Mouse (Mus musculus): ENCODE results near the gene Gm21887. TPM values are rescaled to one million over a fixed set of nuclear protein-coding genes. Genes with fewer than 3 reads are reported as not detected.
A peak's percentile ranks its signal among the peaks of the same experiment; 100 is the strongest.
"Not testable (repeated sequence)": the region's sequence is repeated elsewhere in the genome, so short reads cannot be mapped to it uniquely, and the experiment has no call there.

Gene Gm21887
- polyA plus RNA-seq, 1 experiment = 528 TPM

GRCm38 (mm10) chrX:169989691-169990631 is 19.5 kb upstream of the Gm21887 start:
- not testable (repeated sequence) for H3K4me3 ChIP-seq (replicated peaks; ENCODE audit: extremely low read depth, low read depth, low read length); H3K4me1 ChIP-seq (ENCODE audit: control insufficient read depth, insufficient read depth, low read length)
- WGBS = 73% methylated on average over 56 of the region's 56 CpGs
- DNase-seq = peak; percentile 64

- DNase-seq = peak; percentile 97
- WGBS = 8% methylated on average over 14 of the region's 28 CpGs
Measured at GRCm38 (mm10) chrX:169991128-169991873, 18.2 kb upstream of the Gm21887 start.

GRCm38 (mm10) chrX:169992086-169992930 is 17.2 kb upstream of the Gm21887 start:
- WGBS = 12% methylated on average over 8 of the region's 15 CpGs

More at GRCm38 (mm10) chrX:169991128-169991873, 18.2 kb upstream of the Gm21887 start:
- H3K4me1 ChIP-seq (ENCODE audit: control insufficient read depth, insufficient read depth, low read length); H3K4me3 ChIP-seq (replicated peaks; ENCODE audit: extremely low read depth, low read depth, low read length): not testable (repeated sequence)

GRCm38 (mm10) chrX:169992951-169993547 is 16.4 kb upstream of the Gm21887 start:
- no CpG with 5 or more reads among the region's 8 CpGs for WGBS
- H3K4me1 ChIP-seq (ENCODE audit: control insufficient read depth, insufficient read depth, low read length); DNase-seq: not testable (repeated sequence)

More at GRCm38 (mm10) chrX:169992086-169992930, 17.2 kb upstream of the Gm21887 start:
- H3K4me1 ChIP-seq (ENCODE audit: control insufficient read depth, insufficient read depth, low read length); DNase-seq; H3K4me3 ChIP-seq (replicated peaks; ENCODE audit: extremely low read depth, low read depth, low read length): not testable (repeated sequence)

GRCm38 (mm10) chrX:169994011-169994865 is 15.2 kb upstream of the Gm21887 start:
- DNase-seq = not testable (repeated sequence)

More at GRCm38 (mm10) chrX:169992951-169993547, 16.4 kb upstream of the Gm21887 start:
- not testable (repeated sequence) for H3K4me3 ChIP-seq (replicated peaks; ENCODE audit: extremely low read depth, low read depth, low read length)

GRCm38 (mm10) chrX:169994866-169995711 is 14.4 kb upstream of the Gm21887 start:
- H3K4me3 ChIP-seq (replicated peaks; ENCODE audit: extremely low read depth, low read depth, low read length); H3K4me1 ChIP-seq (ENCODE audit: control insufficient read depth, insufficient read depth, low read length); DNase-seq: not testable (repeated sequence)
- WGBS = 27% methylated on average over 2 of the region's 2 CpGs

More at GRCm38 (mm10) chrX:169994011-169994865, 15.2 kb upstream of the Gm21887 start:
- not testable (repeated sequence) for H3K4me3 ChIP-seq (replicated peaks; ENCODE audit: extremely low read depth, low read depth, low read length); H3K4me1 ChIP-seq (ENCODE audit: control insufficient read depth, insufficient read depth, low read length)
- 14% methylated on average over 3 of the region's 33 CpGs for WGBS

- WGBS = 0% methylated on average over 1 of the region's 17 CpGs
- DNase-seq; H3K4me1 ChIP-seq (ENCODE audit: control insufficient read depth, insufficient read depth, low read length): not testable (repeated sequence)
Measured at GRCm38 (mm10) chrX:169995909-169996521, 13.4 kb upstream of the Gm21887 start.

GRCm38 (mm10) chrX:169996926-169997325 is 12.5 kb upstream of the Gm21887 start:
- H3K4me3 ChIP-seq (replicated peaks; ENCODE audit: extremely low read depth, low read depth, low read length); H3K4me1 ChIP-seq (ENCODE audit: control insufficient read depth, insufficient read depth, low read length): not testable (repeated sequence)
- peak; percentile 70 for DNase-seq
- WGBS = no CpG with 5 or more reads among the region's 46 CpGs

More at GRCm38 (mm10) chrX:169995909-169996521, 13.4 kb upstream of the Gm21887 start:
- H3K4me3 ChIP-seq (replicated peaks; ENCODE audit: extremely low read depth, low read depth, low read length) = not testable (repeated sequence)

- DNase-seq; H3K4me1 ChIP-seq (ENCODE audit: control insufficient read depth, insufficient read depth, low read length): not testable (repeated sequence)
- 0% methylated on average over 1 of the region's 40 CpGs for WGBS
- peak overlapping the region; percentile 50 for H3K4me3 ChIP-seq (replicated peaks; ENCODE audit: extremely low read depth, low read depth, low read length)
Measured at GRCm38 (mm10) chrX:169997456-169997853, 12.0 kb upstream of the Gm21887 start.

- H3K4me3 ChIP-seq (replicated peaks; ENCODE audit: extremely low read depth, low read depth, low read length) = peak overlapping the region; percentile 50
- not testable (repeated sequence) for H3K4me1 ChIP-seq (ENCODE audit: control insufficient read depth, insufficient read depth, low read length)
- peak; percentile 100 for DNase-seq
- WGBS = no CpG with 5 or more reads among the region's 37 CpGs
Measured at GRCm38 (mm10) chrX:169997854-169998456, 11.5 kb upstream of the Gm21887 start.

GRCm38 (mm10) chrX:169998559-169999219 is 10.8 kb upstream of the Gm21887 start:
- not testable (repeated sequence) for DNase-seq; H3K4me1 ChIP-seq (ENCODE audit: control insufficient read depth, insufficient read depth, low read length); H3K4me3 ChIP-seq (replicated peaks; ENCODE audit: extremely low read depth, low read depth, low read length)
- 8% methylated on average over 2 of the region's 4 CpGs for WGBS
